Mouse (Mus musculus) MEL (cell line): ENCODE measurements around the gene Tex36.

Source experiments
- MAX ChIP-seq: IDR thresholded peaks from 2 replicates; pipeline ENCODE4 v1.6.1; 2011; ENCODE audit warnings: low read length, improper control_type of control experiment
- TBP ChIP-seq: IDR thresholded peaks from 2 replicates; pipeline ENCODE4 v1.8.0; 2011; ENCODE audit warnings: low read depth, low read length, improper control_type of control experiment

DNA sequence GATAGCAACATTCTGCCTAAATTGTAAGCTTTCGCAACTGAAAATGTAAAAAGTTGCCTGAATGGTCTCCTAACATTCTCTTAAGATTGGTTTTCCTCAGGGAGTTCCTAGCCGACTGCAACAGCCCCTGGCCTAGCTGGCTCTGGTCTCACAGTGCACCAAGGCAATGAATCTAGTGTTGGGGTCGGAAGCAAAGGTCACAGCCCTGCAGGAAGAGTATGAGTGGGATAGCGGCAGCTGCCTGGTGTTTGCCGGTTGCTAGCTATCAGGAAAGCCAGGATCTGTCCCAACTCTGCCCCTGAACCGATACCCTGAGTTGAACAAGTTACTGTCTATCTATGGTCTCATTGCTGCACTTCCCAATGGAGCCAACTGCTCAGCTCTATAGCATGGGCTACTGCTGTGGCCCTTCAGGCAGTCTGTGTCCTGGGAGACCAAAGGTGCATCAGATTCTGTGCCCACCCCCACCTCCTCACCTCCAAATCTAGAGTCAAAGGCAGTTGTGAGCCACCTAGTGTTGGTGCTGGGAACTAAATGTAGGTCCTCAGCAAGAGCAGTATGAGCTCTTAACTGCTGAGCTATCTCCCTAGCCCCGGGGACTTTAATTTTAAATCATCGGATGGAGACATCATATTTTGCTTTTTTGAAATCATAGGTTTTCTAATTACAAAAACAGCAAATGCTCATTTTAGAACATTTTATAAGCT lies 46.0 kb downstream of the Tex36 start:
- no peak for TF ChIP-seq TBP
- TF ChIP-seq MAX: no peak
